Mouse (Mus musculus) urinary bladder, adult 2 months (tissue): ENCODE measurements around the gene Rpl23. TPM values are rescaled to one million over a fixed set of nuclear protein-coding genes. Genes with fewer than 3 reads are reported as not detected.
A peak's percentile ranks its signal among the peaks of the same experiment; 100 is the strongest.

Experiments used
- DNase-seq: peaks from one replicate; pipeline ENCODE4 v3.0.0; 2022; ENCODE audit warnings: low spot score
- polyA plus RNA-seq: library from polyadenylated mRNA; depleted of rRNA; stranded (reverse); fragments of >200 nt; gene quantifications from 2 replicates; pipeline ENCODE4 v1.2.3, GENCODE M21; 2012; rRNA removed

Gene Rpl23
- 911 and 1,027 TPM in 2 replicates for polyA plus RNA-seq

GRCm38 (mm10) chr11:97781832-97782563 lies at the start of gene Rpl23:
TSS of gene Rpl23 (minus strand) at chr11:97782437.
- peak; percentile 96 for DNase-seq

DNA sequence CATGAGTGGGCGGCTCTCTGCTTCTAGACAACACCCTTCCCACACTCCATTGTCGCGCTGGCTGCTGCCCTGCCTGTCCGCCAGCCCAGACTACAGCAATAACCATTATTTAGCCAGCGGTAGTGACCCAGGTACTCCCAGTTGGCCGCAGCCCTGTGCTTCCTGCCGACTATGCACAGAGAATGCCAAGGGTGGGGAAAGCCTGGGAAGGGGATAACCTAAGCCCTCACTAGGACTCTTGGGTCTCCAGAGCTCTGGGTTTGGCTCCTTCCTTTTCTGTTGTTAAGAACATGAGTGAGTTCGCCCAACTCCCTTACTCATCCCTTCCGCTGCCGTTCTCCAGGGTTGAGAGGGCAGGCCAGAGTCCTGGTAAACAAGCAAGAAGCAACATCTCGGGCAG lies 49.8 kb upstream of the Rpl23 start:
- DNase-seq: peak; percentile 20

DNA sequence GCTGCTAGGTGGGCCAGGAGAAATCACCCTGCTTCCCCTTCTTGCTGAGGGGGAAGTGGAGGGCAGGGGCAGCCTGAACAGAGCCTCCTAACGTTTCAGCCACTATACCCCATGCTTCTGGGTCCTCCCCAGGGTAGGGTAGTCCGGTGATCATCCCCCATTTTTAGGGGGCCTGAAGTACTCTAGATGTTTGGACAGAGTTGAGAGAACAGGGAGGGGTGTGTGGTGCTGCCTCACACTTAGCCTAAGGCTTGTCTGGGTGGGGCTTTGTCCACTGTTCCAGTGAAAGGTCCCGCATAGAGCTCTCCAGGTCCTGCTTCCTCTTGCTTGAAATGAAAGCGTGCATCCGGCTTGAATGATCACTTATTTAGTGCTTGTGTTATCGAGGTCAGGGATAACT lies 48.3 kb upstream of the Rpl23 start:
- DNase-seq: peak; percentile 18

GRCm38 (mm10) chr11:97829913-97830476 lies 47.8 kb upstream of the Rpl23 start:
- peak; percentile 20 for DNase-seq

GRCm38 (mm10) chr11:97829365-97829764 lies 47.1 kb upstream of the Rpl23 start:
- no peak for DNase-seq

DNA sequence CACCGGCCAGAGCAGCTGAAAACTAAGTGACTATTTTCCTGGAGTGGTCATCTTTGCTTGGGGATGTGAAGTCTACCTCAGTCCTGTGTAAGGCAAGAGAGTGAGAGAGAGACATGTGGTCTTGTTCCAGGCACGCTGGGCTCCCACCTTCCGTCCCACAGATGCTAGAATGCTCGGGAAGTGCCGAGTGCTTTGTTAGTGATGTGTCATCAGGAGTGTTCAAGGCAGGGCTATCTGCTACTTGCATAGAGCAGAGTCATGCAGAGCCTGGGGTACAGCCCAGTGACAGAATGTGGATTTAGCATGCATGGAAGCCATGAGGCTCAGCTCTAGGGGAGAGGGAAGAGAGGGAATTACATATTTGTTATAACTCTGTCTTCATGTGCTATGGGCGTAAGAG lies 45.4 kb upstream of the Rpl23 start:
- DNase-seq: no peak

DNA sequence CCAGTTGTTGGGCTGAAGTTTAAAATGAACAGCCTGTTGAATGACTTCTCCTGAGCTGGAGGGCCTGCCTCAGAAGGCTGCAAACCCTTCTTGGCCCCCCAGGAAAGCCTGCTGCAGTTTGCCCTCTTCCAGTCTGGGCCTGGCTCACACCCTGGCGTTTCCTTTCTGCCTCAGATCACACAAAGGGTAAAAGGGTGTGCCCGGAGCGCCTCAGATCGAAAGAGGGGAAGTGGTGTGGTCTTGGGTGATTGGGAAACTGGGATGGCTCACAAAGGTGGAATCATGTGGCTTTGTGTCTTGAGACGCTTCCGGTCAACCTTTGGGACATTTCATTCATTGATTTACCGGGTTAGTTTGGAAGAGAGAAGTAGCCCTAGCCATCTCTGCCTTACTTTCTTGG lies 44.2 kb upstream of the Rpl23 start:
- no peak for DNase-seq

DNA sequence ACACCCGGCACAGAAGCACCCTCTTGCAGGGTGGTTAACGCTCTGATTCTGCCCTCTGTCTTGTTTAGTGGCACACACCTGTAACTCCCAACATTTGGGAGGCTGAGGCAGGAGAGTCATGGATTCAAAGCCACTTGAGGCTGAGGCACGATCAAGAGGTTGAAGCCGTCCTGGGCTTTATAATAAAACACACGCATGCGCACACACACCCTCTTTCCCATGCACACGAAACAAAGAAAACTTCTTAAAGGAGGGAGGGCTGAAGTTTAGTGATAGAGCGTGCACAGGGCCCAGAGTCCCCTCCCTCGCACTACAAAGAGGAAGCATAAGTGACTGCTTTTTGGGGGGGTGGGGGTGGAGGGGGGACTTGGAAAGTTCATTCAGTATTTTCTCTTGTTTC lies 43.7 kb upstream of the Rpl23 start:
- DNase-seq: no peak

DNA sequence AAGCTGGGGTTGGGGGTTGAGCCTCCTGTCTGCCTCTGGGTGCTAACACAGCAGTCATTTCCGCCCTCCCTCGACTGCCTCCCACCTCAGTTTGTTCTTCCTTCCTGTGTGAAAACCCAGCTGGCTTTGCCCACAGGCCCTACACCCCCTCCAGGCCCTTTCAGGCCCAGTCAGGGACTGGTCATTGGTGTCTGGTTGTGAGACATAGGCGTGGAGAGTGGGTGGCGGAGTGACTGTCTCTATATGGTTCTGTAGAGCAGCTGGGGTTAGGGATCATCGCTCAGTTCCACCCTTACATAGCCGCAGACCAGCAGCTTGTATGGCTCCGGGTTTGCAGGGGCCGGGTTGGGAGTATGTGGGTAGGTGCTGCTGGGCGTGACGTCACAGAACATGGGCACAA lies 43.1 kb upstream of the Rpl23 start:
- no peak for DNase-seq

GRCm38 (mm10) chr11:97824895-97825294 lies 42.7 kb upstream of the Rpl23 start:
- DNase-seq: no peak

DNA sequence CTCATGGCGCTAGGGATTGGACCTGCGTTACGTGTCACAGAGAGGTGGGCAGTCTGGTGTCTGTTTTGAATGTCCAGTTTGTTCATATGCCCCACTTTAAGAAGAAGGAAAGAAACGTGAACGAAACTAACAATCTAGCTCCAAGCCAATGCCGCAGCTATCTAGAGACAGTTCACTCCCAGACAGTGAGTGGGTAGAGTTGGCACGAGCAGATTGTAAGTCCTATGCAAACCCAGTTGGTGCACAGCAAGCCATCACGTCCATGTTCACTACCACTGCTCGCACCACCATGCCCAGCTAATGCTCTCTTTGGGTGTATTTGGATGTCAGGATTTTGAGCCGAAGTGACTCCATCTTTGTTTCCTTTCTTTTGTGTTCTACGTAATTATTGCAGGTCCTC lies 41.9 kb upstream of the Rpl23 start:
- no peak for DNase-seq

GRCm38 (mm10) chr11:97822840-97823603 lies 40.8 kb upstream of the Rpl23 start:
- no peak for DNase-seq

DNA sequence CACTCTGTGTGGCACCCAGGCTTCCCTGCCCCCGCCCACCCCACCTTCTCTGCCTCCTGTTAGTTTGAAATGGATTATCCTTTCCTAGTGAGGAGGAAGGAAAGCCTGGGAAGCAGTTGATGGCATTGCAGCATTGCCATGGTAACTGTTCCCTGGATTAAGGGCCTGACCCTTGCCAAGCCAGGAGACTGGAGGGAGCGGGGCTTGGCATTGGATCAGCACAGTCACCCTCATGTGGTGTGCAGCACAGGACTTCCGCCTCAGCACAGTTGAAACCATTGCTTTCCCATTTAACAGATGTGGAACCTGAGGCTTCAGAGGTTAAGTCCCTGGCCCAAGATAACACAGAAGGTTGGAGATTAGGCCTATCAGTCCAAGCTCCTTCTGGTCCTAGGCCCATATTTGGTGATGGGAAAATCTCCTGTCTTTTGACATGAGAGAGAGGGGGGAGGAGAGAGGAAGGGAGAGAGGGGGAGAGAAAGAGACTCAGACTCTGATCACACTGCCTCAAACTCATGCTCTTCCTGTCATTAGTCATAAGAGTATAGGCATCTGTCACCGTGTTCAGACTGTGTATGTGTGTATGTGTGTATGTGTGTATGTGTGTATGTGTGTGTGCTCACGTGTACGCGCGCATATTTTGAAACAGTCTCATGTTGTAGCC lies 39.3 kb upstream of the Rpl23 start:
- DNase-seq: no peak

DNA sequence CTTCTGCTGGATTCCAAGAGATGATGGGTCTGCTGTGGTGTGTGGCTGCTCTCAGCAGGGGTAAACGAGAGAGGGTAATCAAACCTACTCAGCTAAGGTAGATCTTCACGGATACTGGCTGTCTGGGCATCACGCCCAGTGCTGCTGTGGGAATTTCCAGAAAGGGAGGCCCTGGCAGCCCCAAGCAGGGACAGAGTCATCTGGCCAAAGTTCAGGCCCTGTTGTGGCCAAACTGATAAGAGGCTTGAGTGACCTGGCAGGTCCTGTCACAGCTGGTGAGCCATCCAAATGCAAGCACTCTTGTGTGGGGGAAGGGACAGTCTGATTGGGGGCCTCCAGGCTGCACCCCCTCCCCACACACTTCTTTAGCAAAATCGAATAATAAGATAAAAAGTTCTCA lies 38.6 kb upstream of the Rpl23 start:
- DNase-seq: no peak

DNA sequence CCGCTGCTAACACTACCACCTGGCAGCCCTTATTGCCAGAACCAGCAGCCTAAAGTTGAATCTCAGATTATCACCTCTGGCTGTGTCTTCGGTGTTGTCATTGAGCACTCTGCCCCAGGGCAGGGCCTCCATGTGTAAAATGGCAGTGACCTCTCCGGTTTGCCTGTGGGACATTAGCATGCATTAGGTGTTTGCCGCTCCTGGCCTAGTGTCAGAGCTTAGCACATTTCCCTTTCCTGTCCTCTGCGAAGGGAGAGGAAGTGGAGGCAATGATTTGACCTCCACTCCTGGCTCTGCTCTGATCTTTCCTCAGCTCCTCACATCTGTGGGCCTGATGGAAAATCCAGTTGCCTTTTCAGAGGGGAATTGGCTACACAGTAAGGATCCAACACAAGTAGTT lies 37.7 kb upstream of the Rpl23 start:
- no peak for DNase-seq

DNA sequence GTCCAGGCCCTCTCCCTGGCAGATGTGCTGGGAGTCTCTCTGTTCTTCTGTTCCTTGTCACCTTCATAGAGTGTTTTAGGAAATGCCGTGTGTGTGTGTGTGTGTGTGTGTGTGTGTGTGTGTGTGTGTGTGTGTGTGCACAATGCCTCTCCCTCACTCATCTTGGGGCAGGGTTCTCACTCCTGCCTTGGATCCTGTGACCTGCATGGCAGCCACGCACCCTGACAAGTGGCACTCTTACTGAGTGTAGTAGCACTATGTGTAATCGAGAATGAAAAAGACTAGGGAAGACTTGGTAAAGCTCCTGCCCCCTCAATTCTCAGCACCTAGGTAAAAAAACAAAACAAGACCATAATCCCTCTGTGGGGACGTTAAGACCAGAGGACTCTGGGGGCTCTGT lies 36.9 kb upstream of the Rpl23 start:
- no peak for DNase-seq

DNA sequence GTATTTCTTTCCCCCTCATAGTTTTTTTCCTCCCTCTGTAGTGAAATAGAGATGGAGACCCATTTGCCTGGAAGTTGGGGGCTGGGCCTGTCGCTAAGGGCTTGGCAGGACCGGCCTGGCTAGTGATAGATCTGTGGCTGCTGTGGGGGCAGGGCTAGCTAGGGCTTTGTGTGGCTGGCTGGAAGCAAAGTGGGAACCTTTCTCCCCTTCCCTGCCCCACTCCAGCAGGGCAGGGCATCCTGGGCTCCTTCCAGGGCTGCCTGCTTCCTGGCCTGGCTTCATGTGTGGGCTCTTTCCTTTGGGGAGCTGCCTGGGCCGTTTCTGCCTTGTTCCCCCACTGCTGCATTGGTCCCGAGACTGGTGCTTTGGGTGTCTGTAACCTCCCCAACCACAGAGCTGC lies 36.3 kb upstream of the Rpl23 start:
- DNase-seq: no peak

DNA sequence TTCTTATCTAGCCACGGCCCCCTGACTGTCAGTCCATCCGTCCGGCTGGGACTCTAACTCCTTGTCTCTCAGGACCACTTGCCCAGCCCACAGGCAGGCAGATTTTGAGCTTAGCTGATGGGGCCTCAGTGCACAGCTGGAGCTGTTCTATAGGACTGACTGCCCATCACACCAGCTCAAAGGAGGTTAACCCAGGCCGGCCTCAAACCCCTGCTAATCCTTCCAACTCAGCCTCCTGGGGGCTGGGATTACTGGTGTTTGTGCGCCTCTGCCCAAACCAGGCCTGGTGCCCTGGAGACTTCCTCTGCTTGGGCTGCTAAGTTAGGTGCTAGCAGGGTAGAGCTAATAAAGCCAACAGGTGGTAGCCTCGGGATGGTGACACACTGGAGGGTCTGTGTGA lies 35.8 kb upstream of the Rpl23 start:
- DNase-seq: no peak

DNA sequence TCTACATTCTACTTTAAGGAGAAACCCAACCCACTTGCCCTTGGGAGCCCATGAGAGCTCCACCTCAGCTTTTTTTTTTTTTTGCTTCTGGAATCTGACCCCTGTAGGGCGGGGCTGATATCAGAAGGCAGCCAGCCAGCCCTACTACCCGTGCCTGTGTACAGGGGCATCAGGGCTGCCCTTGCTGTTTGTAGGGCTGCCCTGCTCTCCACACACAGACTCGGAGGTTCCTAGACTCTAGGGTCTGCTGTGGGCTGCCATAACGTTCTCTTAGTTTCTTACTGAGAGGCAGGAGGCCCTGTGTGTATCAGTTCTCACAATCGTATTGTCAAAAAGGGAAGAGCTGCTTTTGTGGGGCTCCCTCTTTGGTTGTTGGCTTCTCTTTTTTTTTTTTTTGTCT lies 35.1 kb upstream of the Rpl23 start:
- DNase-seq: no peak

GRCm38 (mm10) chr11:97816916-97817315 lies 34.7 kb upstream of the Rpl23 start:
- no peak for DNase-seq

DNA sequence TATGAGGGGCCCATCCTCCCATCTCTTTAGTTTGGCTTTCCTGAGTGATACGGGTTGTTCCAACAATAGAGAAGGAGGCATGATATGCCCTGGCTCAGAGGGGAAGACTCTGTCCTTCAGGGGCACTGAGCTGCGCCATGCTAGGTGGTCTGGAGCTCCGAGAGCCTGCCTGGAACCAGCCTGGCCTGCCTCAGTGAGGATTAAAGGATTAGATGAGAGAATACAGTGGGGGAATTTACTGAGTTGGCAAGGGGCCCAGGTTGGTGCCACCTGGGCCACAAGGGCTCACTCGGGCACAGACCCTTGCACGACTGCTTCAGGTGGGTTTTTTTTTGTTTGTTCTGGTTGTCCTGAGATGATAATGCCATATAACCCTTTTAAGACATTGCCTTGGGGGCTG lies 33.9 kb upstream of the Rpl23 start:
- no peak for DNase-seq

DNA sequence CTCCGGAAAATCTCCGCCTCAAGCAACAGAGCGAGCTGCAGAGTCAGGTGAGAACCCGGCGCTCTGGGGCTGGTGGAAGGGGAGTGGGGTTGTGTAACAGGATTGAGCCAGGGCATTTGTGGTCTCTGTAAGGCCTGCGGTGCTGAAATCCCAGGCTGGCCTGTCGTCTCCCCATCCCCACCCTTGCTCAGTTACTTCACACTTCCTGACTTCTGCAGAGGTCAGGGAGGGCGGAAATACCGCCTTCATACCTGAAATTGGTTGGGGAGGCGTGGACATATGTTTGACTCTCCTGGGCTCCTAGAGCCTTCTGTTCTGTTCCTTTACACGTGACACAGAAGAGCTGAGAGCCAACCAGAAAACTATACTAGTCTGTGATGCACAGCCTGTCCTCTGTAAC lies 33.5 kb upstream of the Rpl23 start:
- no peak for DNase-seq
